Mouse (Mus musculus): ENCODE measurements around the gene Fbxo3. TPM values are rescaled to one million over a fixed set of nuclear protein-coding genes. Genes with fewer than 3 reads are reported as not detected.

The Fbxo3 gene
- total and polyA plus RNA-seq, 3 experiments: 23.2 to 57.1 (median 46.8) TPM

- Histone ChIP-seq H3K9ac (ENCODE audit: low read depth, low read length) (no peak overlapping the region), H3K27me3 (ENCODE audit: control insufficient read depth, insufficient read depth, low read length) (no peaks in the 10 kb centered on the region), H3K4me1 (ENCODE audit: control insufficient read depth, insufficient read depth, low read length) (peaks cover 3% of the 10 kb centered on the region), H3K79me2 (replicated peaks; ENCODE audit: control insufficient read depth, insufficient read depth, low read length) (no peaks in the 10 kb centered on the region; the same call in 1 of the 2 replicates), H3K27ac (no peak overlapping the region), H3K4me3 (no peak overlapping the region), H3K36me3 (ENCODE audit: control insufficient read depth, insufficient read depth, low read length) (peaks cover 32% of the 10 kb centered on the region)
- TF ChIP-seq CTCF (IDR thresholded peaks at IDR 0.05) (no peak), EP300 (IDR thresholded peaks at IDR 0.05; ENCODE audit: insufficient read depth, low read depth, low read length) (no peak), POLR2A (IDR thresholded peaks at IDR 0.05; ENCODE audit: insufficient read depth, low read depth, low read length) (no peak)
- WGBS: 33% methylated on average over 5 of the region's 5 CpGs
- no peak for DNase-seq
- intact Hi-C loops (cut with DNase I): no loop called here
Measured at GRCm38 (mm10) chr2:104041632-104042031, 14.1 kb downstream of the Fbxo3 start.

DNA sequence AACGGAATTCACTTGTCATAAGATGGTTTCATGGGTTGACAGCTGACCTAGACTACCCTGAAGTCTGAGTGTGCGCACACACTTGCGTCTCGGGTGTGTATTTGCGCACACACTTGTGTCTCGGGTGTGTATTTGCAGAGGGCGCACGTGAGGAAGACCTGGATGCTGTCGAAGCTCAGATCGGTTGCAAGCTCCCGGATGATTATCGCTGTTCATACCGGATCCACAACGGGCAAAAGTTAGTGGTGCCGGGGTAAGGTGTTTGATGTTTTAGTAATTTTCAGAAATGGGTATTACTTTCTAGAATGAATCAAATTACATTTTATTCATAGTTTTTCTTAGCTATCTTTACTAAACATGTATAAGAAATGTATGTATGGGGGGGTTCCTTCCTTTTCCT lies 15.2 kb downstream of the Fbxo3 start:
- Histone ChIP-seq H3K4me1 (ENCODE audit: control insufficient read depth, insufficient read depth, low read length) (peaks cover 2% of the 10 kb centered on the region), H3K9ac (ENCODE audit: low read depth, low read length) (no peak overlapping the region), H3K4me3 (no peak overlapping the region), H3K27ac (no peak overlapping the region), H3K27me3 (ENCODE audit: control insufficient read depth, insufficient read depth, low read length) (no peaks in the 10 kb centered on the region), H3K36me3 (ENCODE audit: control insufficient read depth, insufficient read depth, low read length) (peaks cover 28% of the 10 kb centered on the region), H3K79me2 (replicated peaks; ENCODE audit: control insufficient read depth, insufficient read depth, low read length) (no peaks in the 10 kb centered on the region; the same call in 1 of the 2 replicates)
- DNase-seq: no peak
- WGBS: 93% methylated on average over 15 of the region's 15 CpGs
- intact Hi-C loops (cut with DNase I): no loop called here
- no peak for TF ChIP-seq POLR2A (IDR thresholded peaks at IDR 0.05; ENCODE audit: insufficient read depth, low read depth, low read length)
- no peak for TF ChIP-seq EP300 (IDR thresholded peaks at IDR 0.05; ENCODE audit: insufficient read depth, low read depth, low read length)
- no peak for TF ChIP-seq CTCF (IDR thresholded peaks at IDR 0.05)

DNA sequence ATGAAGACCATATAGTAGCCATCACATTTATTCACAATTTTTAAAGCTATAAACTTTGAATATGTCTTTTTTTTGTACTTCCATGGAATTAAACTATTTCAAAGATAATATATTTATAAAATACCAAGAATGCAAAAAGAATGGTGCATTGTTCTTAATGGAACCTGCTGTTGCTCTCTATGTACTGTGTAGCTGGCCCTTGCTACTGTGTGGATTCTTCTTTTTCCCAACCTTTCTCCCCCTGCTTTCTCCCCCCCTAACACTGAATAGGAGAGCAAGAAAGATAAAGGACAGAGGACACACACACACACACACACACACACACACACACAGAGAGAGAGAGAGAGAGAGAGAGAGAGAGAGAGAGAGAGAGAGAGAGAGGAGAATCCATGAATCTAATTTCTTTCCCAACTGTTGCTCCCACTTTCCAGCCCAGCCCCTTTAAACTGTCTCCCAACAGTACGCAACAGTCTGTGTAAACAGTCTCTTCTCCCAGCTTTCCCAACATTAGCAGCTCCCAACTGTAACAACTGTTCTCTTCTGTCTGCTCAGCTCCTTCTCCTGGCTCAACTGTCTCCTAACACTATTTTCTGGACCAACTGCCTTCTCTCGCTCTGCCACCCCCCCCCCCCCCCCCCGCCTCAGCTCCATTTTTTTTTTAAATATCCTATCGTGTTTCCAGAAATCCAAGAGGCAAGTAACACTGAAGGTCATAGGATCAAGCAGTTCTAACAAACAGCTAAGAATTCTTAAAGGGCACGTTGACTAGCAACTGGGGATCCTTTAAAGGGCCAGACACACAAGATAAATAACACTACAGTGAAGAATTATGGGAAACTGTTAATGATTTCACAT lies 16.3 kb downstream of the Fbxo3 start:
- H3K9ac ChIP-seq (ENCODE audit: low read depth, low read length): no peak overlapping the region
- no peaks in the 10 kb centered on the region; the same call in 1 of the 2 replicates for H3K79me2 ChIP-seq (replicated peaks; ENCODE audit: control insufficient read depth, insufficient read depth, low read length)
- DNase-seq: no peak
- 51% methylated on average over 5 of the region's 5 CpGs for WGBS
- H3K4me1 ChIP-seq (ENCODE audit: control insufficient read depth, insufficient read depth, low read length): peaks cover 2% of the 10 kb centered on the region
- intact Hi-C loops (cut with DNase I): no loop called here
- H3K4me3 ChIP-seq: no peak overlapping the region
- TF ChIP-seq CTCF (IDR thresholded peaks at IDR 0.05) (no peak), EP300 (IDR thresholded peaks at IDR 0.05; ENCODE audit: insufficient read depth, low read depth, low read length) (no peak), POLR2A (IDR thresholded peaks at IDR 0.05; ENCODE audit: insufficient read depth, low read depth, low read length) (no peak)
- H3K36me3 ChIP-seq (ENCODE audit: control insufficient read depth, insufficient read depth, low read length): peaks cover 27% of the 10 kb centered on the region
- H3K27ac ChIP-seq: no peak overlapping the region
- no peaks in the 10 kb centered on the region for H3K27me3 ChIP-seq (ENCODE audit: control insufficient read depth, insufficient read depth, low read length)

DNA sequence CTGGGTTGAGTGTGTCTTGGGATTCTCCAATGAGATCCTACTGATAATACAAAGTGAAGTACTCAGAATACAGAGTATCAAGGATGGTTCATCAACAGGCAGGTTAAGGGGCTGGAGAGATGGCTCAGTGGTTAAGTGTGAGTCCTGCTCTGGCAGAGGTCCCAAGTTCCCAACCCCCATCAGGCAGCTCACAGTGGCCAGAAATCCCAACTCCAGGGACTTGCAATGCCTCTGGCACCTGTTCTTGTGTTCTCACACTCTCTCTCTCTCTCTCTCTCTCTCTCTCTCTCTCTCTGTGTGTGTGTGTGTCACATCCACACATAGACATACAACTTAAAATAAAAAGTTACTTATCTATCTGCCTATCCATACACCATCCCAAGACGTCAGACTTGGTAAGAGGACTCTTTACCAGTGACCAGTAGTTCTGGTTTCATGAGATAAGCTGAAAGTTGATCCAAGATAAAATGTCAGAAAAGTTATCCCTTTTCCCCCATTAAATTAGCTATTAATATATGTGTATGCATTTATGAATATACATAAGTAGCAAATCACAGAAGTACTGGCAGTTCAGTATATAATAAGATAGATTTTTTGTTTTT lies 17.1 kb downstream of the Fbxo3 start:
- peaks cover 2% of the 10 kb centered on the region for H3K4me1 ChIP-seq (ENCODE audit: control insufficient read depth, insufficient read depth, low read length)
- no peak overlapping the region for H3K27ac ChIP-seq
- no peak for DNase-seq
- peaks cover 25% of the 10 kb centered on the region for H3K36me3 ChIP-seq (ENCODE audit: control insufficient read depth, insufficient read depth, low read length)
- intact Hi-C loops (cut with DNase I): no loop called here
- WGBS: 59% methylated on average over 1 of the region's 1 CpGs
- TF ChIP-seq EP300 (IDR thresholded peaks at IDR 0.05; ENCODE audit: insufficient read depth, low read depth, low read length) (no peak), POLR2A (IDR thresholded peaks at IDR 0.05; ENCODE audit: insufficient read depth, low read depth, low read length) (no peak), CTCF (IDR thresholded peaks at IDR 0.05) (no peak)
- H3K9ac ChIP-seq (ENCODE audit: low read depth, low read length): no peak overlapping the region
- H3K4me3 ChIP-seq: no peak overlapping the region
- H3K27me3 ChIP-seq (ENCODE audit: control insufficient read depth, insufficient read depth, low read length): no peaks in the 10 kb centered on the region
- no peaks in the 10 kb centered on the region for H3K79me2 ChIP-seq (replicated peaks; ENCODE audit: control insufficient read depth, insufficient read depth, low read length)

DNA sequence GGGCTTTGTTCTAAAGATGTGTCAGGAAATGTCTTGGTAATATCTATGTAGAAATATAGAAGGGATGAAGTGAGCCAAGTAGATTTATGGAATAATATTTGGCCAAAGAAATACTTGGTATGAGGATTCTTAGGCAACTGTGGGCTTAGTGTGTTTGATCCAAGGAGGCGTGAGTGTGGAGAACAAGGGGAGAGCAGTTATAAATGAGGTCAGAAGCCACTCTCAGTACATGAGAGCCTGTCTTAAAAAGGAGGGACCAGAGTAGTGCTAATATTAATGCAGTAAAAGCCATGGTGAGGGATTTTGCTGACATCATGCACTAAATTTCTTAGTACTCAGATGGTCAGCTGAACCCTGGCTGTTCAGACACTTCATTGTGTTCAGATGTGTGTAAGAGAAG lies 30.9 kb downstream of the Fbxo3 start:
- TF ChIP-seq CTCF (IDR thresholded peaks at IDR 0.05) (no peak), POLR2A (IDR thresholded peaks at IDR 0.05; ENCODE audit: insufficient read depth, low read depth, low read length) (no peak), EP300 (IDR thresholded peaks at IDR 0.05; ENCODE audit: insufficient read depth, low read depth, low read length) (no peak)
- Histone ChIP-seq H3K27ac (no peak overlapping the region), H3K36me3 (ENCODE audit: control insufficient read depth, insufficient read depth, low read length) (peaks cover 5% of the 10 kb centered on the region), H3K79me2 (replicated peaks; ENCODE audit: control insufficient read depth, insufficient read depth, low read length) (no peaks in the 10 kb centered on the region; the same call in 1 of the 2 replicates), H3K4me1 (ENCODE audit: control insufficient read depth, insufficient read depth, low read length) (no peaks in the 10 kb centered on the region), H3K9ac (ENCODE audit: low read depth, low read length) (no peak overlapping the region), H3K27me3 (ENCODE audit: control insufficient read depth, insufficient read depth, low read length) (no peaks in the 10 kb centered on the region), H3K4me3 (no peak overlapping the region)
- no peak for DNase-seq
- WGBS: 94% methylated on average over 1 of the region's 1 CpGs
- intact Hi-C loops (cut with DNase I): no loop called here

DNA sequence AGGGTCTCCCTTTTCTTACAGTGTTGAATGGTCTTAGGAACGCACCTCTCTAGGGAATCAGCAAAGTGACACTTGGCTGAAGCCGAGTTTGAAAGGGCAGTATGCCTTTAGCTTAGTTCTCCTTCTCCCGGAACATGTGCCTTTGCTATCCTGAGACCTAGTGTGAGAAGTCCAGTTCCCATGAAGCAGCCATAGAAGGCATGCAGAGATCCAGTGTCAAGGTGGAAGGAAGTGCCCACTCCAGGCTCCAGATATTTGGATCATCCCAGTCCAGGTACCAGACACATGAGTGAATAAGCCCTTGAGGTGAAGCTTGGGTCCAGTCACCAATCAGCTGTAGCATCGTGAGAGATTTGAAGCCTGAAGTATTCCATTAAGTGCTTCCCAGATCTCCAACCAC lies 31.4 kb downstream of the Fbxo3 start:
- no peak for DNase-seq
- Histone ChIP-seq H3K9ac (ENCODE audit: low read depth, low read length) (no peak overlapping the region), H3K79me2 (replicated peaks; ENCODE audit: control insufficient read depth, insufficient read depth, low read length) (no peaks in the 10 kb centered on the region; the same call in 1 of the 2 replicates), H3K4me1 (ENCODE audit: control insufficient read depth, insufficient read depth, low read length) (no peaks in the 10 kb centered on the region), H3K27me3 (ENCODE audit: control insufficient read depth, insufficient read depth, low read length) (no peaks in the 10 kb centered on the region), H3K36me3 (ENCODE audit: control insufficient read depth, insufficient read depth, low read length) (peaks cover 5% of the 10 kb centered on the region), H3K4me3 (no peak overlapping the region), H3K27ac (no peak overlapping the region)
- intact Hi-C loops (cut with DNase I): no loop called here
- 85% methylated on average over 4 of the region's 4 CpGs for WGBS
- TF ChIP-seq CTCF (IDR thresholded peaks at IDR 0.05) (no peak), EP300 (IDR thresholded peaks at IDR 0.05; ENCODE audit: insufficient read depth, low read depth, low read length) (no peak), POLR2A (IDR thresholded peaks at IDR 0.05; ENCODE audit: insufficient read depth, low read depth, low read length) (no peak)

All from heart, adult 2 months (tissue).